Mouse (Mus musculus) liver, postnatal 0 days (tissue): Measurements from ENCODE around the gene Spats2l.

ENCODE experiments used
- CTCF ChIP-seq: sonication (generic); IDR thresholded peaks from 2 replicates; pipeline ENCODE4 v1.5.1; 2016; ENCODE audit warnings: antibody characterized with exemption, low read depth
- EP300 ChIP-seq: IDR thresholded peaks from 2 replicates; pipeline ENCODE4 v1.6.1; 2016; ENCODE audit warnings: antibody characterized with exemption, low read depth, mild to moderate bottlenecking

- TF ChIP-seq CTCF (no peak), EP300 (no peak)
Measured at GRCm38 (mm10) chr1:57807882-57808281, 33.9 kb downstream of the Spats2l start.
